Mouse (Mus musculus): ENCODE results near the gene Rac2.

Gene Rac2

DNA sequence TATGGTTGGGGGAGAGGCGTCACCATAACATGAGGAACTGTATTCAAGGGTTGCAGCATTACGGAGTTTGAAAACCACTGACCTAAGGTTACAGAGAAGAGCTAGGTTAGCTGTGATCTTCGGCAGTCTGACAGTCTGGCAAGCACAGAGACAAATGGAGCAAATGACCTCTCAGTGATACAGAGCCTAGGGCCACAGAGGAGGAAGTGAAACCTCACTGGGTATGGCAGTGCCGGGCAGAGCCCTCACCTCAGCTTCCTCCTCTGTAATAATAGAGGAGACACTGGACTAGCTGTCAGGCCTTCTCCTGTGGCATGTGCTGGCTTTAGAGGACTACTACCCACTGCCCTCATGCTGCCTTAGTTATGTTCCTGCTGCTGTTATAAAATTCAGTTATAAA is 16.3 kb upstream of the Rac2 start:
- DNase-seq (ENCODE audit: low read depth, low spot score): peak; percentile 92

GRCm38 (mm10) chr15:78588049-78588448 is 15.5 kb upstream of the Rac2 start:
- no peak for DNase-seq (ENCODE audit: low read depth, low spot score)

DNA sequence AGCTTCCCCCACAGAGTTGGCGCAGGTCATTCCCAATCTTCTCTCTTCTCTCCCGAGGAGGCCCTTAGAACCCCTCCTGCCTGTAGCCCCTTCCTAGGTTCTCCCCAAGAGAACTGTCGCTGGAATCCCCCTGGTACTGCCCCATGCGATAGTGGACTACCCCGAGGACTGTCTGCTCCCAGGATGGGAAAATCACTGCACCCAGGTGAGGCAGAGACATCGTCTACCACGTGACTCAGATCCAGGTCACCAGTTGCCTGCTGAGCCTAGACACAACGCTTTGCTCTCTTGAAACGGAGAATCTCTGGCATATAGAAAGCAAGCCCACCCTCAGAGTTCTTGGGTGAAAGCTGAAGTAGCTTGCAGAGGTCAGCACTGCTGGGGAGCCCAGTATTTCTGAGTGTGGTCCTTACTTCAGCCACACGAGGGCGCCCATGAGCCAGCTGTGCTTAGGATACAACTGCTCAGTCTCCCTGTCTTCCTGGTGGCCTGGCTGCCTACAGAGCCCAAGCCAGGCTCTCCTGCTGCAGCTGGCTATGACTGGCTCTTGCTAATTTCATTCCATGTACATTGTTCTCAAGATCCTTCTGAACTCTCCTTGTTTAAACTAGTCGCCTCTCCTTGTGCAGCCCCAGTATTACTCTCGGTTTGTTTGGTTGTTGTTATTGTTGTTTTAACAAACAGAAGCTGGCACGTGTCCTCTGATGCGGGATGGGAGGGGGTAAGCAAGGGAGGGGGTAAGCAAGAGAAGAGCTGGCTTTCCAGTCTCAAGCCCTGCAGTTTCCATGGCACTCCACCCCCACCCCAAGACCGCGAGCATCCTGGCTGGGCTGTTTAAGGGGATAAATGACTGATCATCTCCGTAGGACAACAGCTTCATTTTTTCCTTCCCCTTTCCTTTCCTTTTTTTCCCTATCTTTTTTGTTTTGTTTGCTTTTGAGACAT is 14.7 kb upstream of the Rac2 start:
- peak; percentile 82 for DNase-seq (ENCODE audit: low read depth, low spot score)

- DNase-seq (ENCODE audit: low read depth, low spot score): no peak
Observed at GRCm38 (mm10) chr15:78585404-78585803, 12.8 kb upstream of the Rac2 start.

DNA sequence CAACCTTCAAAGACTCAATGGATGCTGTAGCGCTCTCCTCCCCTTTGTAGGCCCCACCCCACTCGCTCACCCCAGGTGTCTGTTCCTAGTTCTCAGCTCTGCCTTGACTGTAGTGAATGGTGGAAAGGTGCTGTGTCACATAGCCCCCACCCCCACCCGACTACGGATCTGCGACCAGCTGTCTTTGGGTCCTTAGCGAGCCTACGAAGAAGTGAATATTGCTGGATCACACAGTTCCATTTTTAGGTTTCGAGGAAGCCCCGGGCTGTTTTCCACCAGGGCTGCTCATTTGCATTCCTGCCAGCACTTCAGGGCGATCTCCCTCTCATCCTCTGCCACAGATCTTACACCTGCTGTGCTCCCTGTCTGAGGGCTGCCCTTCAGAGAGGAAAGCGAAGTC is 10.8 kb upstream of the Rac2 start:
- peak; percentile 90 for DNase-seq (ENCODE audit: low read depth, low spot score)

DNA sequence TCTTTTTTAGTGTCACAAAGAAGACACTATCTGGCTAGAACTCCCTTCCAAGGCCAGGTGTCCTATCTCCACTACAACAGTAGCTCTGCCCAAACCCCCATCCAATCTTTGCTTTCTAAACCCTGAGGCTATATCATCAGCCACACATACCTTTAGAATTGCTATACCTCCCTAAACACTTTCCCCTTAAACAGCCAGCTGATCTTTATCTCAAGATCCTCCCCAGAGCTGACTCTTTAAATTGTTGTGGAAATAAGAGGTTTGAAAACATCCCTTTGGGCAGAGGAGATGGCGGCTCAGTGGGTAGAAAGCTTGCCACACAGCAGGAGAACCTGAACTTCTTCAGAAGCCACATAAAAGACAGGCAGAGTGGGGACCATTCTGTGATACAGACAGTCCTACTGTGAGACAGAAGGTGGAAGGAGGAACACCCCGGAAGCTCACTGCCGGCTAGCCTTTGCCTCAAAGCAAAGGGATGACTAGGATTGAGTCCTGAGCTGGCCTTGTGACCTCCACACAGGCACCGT is 3.8 kb upstream of the Rac2 start:
- DNase-seq (ENCODE audit: low read depth, low spot score): no peak

DNA sequence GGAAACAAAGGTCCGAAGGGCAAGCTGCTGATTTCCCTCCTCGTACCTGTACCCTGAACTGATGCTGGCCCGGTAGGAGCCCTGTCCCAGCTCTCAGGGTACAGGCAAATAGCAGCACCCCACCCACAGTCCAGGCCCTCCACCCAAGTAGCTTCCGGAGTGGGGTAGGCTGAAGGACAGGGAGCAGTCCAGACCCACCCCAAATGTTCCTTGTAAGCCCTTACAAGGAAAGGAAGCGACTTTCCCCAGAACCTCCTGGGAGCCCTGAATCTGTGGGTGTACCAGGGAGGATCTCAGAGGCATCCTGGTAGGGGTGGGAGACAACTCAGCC is 348 bp downstream of the Rac2 start:
- no peak for DNase-seq (ENCODE audit: low read depth, low spot score)

GRCm38 (mm10) chr15:78571554-78572269 is 871 bp downstream of the Rac2 start:
- peak; percentile 92 for DNase-seq (ENCODE audit: low read depth, low spot score)

DNA sequence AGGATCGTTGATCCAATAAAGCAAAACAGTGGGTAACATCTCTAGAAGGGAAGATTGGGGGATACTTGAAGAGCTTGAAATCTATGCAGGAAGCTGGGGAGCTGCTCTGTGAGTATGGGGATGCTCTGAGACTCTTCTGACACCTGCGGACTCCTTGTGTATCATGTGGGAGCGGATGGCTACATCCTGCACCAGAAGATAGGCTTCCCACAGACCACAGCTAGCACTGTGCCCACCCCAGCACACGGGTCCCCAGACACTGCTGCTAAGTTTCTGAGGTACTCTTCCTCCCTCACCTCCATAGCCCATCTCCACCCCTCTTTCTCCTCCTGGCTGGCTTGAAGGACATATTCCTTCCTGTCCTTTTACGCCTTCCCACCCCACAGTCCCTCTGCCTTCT is 2.4 kb downstream of the Rac2 start:
- no peak for DNase-seq (ENCODE audit: low read depth, low spot score)

DNA sequence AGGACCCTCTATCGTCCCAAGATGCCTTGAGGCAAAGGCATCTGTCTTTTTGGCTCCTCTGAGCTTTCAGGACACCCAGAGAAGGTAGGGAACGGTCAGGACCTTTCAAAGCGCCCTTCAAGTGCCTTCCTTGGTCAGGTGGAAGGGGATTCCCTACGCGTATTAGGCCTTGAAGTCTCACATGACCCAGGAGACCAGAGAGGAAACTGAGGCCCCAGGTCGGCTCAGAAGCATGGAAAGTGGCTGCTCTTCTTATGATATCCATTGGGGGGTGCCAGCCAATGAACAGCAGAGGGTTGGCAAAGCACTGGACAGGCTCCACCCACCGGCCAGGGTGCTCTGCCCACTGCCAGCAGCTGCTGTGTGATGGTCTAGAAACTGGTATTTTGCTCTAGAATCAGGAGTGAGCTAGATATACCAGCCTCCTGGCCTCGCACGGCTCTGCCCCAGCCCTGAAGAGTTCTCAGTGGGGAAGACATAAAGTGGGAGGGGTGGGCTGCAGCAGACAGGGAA is 4.9 kb downstream of the Rac2 start:
- DNase-seq (ENCODE audit: low read depth, low spot score): no peak

GRCm38 (mm10) chr15:78564764-78565435 is 7.7 kb downstream of the Rac2 start:
- no peak for DNase-seq (ENCODE audit: low read depth, low spot score)

GRCm38 (mm10) chr15:78563937-78564336 is 8.6 kb downstream of the Rac2 start:
- peak; percentile 75 for DNase-seq (ENCODE audit: low read depth, low spot score)

DNA sequence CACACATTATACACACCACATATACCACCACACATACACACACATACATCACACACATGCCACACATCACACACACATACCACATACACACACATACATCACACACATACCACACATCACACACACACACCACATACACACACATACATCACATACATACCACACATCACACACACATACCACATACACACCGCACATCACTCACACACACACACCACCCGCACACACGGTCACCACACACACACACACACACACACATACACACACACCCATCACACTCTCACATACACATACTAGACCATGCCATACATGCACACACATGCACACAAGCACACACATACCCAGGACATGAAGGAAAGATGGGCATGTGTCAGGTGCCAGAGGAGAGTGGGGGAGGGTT is 9.2 kb downstream of the Rac2 start:
- no peak for DNase-seq (ENCODE audit: low read depth, low spot score)

GRCm38 (mm10) chr15:78559141-78559979 is 13.2 kb downstream of the Rac2 start:
- peak; percentile 78 for DNase-seq (ENCODE audit: low read depth, low spot score)

DNA sequence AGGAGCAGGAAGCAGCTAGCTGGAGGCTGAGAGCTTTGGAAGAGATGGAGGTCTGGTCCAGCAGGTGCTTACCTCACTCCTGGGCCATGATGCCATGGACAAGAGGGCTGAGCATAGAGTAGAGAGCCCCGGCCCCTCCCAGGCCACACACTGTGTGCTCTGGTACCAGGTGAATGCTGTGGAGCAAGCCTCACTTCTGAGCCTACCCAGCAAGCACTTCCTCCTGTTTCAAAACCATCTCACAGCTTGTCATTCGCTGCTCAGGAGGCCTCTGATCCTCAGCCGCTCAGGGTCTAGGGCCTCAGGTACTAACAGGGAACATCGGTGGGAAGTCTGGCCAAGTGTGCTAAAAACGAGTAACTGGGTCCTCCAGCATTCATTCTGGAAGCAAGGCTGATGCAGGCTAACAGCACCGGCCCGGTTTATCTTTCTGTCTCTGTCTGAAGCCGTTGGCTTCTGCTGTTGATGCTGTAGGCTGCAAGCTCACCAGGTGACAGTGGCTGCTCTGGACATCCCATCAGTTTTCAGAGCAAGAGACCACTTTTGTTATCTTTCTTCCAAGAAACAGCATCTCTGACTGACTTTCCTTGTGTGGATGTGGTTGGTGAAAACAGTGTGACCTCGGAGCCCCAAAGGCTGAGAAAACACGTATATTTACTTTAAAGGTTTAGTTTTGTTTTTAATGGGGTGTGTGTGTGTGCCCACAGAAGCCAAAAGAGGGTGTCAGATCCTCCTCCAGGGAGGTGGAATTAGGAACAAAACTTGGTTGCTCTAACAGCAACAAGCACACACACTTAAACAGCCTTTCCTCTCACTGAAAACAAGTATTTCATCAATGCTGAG is 14.7 kb downstream of the Rac2 start:
- DNase-seq (ENCODE audit: low read depth, low spot score): no peak

DNA sequence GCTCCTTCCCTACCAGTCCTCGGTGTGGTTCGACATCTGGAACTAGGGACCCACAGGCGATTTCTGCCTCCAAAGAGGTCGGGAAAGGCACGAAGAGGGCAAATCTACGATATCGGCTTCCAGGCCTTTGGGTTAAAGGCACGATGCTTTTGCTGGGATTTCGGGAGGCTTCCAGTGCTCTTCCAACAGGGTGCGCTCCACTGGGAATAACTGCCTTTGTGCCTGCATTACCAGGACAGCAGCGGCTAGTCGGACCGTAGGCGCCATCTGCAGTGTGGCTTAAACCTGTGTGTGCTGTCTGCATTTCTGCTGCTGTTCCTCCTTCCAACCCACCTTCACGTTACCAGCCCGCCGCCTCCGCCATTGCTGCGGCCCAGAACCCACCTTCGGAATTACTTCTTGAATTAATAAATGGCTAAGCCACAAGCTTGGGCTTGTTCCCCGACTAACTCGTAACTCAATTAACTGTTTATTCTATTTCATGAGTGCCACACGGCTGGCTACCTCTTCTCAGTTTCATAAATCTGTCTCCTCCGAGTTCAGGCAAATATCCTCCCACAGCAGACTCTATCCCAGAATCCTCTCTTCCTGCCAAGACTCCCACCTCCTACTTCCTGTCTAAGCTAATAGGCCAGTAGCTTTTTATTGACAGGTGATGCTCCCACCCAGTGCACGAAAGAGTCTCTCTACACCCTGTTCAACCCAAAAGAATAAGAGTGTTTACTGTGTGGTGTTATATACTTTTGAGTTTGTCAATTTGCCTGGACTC is 17.9 kb downstream of the Rac2 start:
- DNase-seq (ENCODE audit: low read depth, low spot score): peak; percentile 83

DNA sequence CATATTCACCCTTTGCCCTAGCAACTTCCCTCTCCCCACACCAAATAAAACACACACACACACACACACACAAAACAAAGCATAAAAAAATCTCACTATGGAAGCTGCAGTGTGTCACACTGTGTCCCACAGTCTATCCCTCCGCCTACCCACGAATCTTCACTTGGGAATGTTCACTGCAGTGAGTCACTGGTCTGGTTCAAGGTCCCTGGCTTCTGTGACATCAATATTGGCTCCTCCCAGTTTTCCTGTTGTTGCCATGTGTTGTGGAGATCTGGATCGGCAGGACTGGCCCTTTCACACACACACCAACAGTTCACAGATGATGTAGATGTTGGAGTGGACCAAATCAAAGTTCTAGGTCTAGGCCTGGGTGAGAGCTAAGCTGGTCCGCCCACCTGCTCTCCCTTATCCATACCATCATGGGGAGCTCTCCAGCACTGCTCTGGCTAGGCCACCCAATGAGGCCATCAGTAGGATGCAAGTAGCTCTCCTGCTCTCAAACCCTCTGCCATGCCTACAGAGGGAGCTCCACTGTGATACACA is 23.3 kb downstream of the Rac2 start:
- no peak for DNase-seq (ENCODE audit: low read depth, low spot score)

DNA sequence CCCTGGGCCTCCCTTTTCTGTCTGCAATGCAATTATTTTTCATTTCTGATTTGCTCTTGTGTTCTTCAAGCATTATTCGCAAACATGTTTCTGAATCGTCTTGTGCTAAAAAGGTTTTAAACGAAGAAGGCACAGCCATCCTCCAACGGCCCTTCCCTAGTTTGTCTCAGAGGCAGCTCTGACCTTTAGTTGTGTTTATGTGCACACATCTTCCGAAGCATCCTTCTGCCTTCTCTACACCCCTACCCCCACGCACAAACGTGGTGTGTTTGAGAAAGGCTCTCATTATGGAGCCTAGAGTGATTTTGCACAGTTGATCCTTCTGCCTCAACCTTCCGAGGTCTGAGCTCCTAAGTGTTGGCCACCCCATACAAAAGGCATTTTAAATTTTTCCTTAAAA is 23.9 kb downstream of the Rac2 start:
- DNase-seq (ENCODE audit: low read depth, low spot score): no peak

DNA sequence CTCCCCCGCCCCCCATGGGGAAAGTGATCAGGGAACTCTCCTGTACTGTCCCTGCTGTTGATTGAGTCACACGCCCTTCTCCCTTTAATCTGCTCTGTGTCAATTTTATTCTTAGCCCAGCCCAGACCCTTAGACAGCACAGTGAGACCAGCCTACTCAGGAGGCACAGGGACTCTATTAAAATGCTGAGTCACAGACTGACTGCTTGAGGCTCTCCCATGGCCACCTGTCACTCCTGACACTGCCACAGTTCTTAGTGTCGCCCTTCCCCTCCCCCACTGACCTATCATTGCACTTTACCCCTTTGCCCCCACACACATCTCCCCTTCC is 24.3 kb downstream of the Rac2 start:
- DNase-seq (ENCODE audit: low read depth, low spot score): peak; percentile 56

Measured in A20 (cell line).